8 mouse cellular contexts compared by ENCODE assay signal in the genomic region with DNA sequence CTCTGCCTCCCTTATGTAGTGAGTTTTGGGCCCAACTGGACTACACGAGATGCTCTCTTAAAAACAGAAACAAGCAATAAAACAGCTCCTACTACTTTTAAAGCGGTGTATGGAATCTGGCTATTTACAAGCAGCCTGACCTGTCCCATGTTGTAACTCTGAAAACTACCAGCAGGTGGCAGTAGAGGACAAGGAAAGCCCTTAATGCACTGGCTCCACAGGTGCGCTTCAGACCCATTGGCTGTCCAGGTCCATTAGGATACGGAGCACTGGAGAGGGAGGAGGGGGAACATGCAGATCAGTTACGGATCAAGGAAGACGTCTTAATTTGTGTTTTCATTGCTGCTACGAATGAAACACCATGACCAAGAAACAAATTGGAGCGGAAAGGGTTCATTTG. TPM values are rescaled to one million over a fixed set of nuclear protein-coding genes. Genes with fewer than 3 reads are reported as not detected.
DNase-seq lines count a peak whose midpoint lies in the region; ATAC-seq and TF ChIP-seq lines count a peak whose summit lies in the region.

No protein-coding gene starts in this region.

- H3K27me3 ChIP-seq in forebrain, embryonic 11.5 days (ENCODE audit: control insufficient read depth, insufficient read depth, low read length) = no peaks in the 10 kb centered on the region
- H3K27me3 ChIP-seq in forebrain, embryonic 16.5 days (replicated peaks; ENCODE audit: control insufficient read depth, insufficient read depth, low read length) = no peaks in the 10 kb centered on the region
- no peaks in the 10 kb centered on the region for H3K27me3 ChIP-seq in kidney, adult 2 months (replicated peaks; ENCODE audit: control insufficient read depth, insufficient read depth, low read length)
- H3K27me3 ChIP-seq in limb, embryonic 11.5 days (ENCODE audit: control insufficient read depth, insufficient read depth, low read length) = no peaks in the 10 kb centered on the region

- DNase-seq in forebrain, embryonic 11.5 days (ENCODE audit: low spot score) = peak; percentile 90
- DNase-seq in cerebellum, adult 18-20 months = peak; percentile 82 to 88
- DNase-seq in frontal cortex, postnatal 14 days (ENCODE audit: low spot score in 2 of 2) = peak; percentile 61 to 82
- DNase-seq in kidney, adult 2 months = peak; percentile 88
- peak; percentile 95 for DNase-seq in limb, embryonic 11.5 days (ENCODE audit: low spot score)
- DNase-seq in spleen, postnatal 36 days (ENCODE audit: low spot score in 2 of 2) = peak; percentile 69 to 75

- H3K27ac ChIP-seq in forebrain, embryonic 11.5 days (ENCODE audit: low read depth, low read length) = no peak overlapping the region
- no peak overlapping the region for H3K27ac ChIP-seq in forebrain, embryonic 16.5 days (ENCODE audit: low read length)
- no peak overlapping the region for H3K27ac ChIP-seq in kidney, adult 2 months (ENCODE audit: insufficient read depth, low read depth, low read length)
- no peak overlapping the region for H3K27ac ChIP-seq in limb, embryonic 11.5 days (replicated peaks; ENCODE audit: low read depth, low read length)

- no peak overlapping the region for H3K4me3 ChIP-seq in forebrain, embryonic 11.5 days (ENCODE audit: low read depth, low read length)
- no peak overlapping the region for H3K4me3 ChIP-seq in forebrain, embryonic 16.5 days (replicated peaks; ENCODE audit: low read length)
- no peak overlapping the region for H3K4me3 ChIP-seq in kidney, adult 2 months (ENCODE audit: insufficient read depth, low read depth, low read length)
- H3K4me3 ChIP-seq in limb, embryonic 11.5 days (ENCODE audit: low read depth, low read length) = no peak overlapping the region

- WGBS in forebrain, embryonic 11.5 days = 14% methylated on average over 8 of the region's 8 CpGs
- WGBS in forebrain, embryonic 16.5 days = 13% methylated on average over 8 of the region's 8 CpGs
- 14% methylated on average over 8 of the region's 8 CpGs for WGBS in kidney, adult 2 months
- 18% methylated on average over 8 of the region's 8 CpGs for WGBS in limb, embryonic 11.5 days

- no peaks in the 10 kb centered on the region; the same call in 1 of the 2 replicates for H3K4me1 ChIP-seq in forebrain, embryonic 11.5 days (replicated peaks; ENCODE audit: control insufficient read depth, insufficient read depth, low read length)
- peaks cover 31% of the 10 kb centered on the region for H3K4me1 ChIP-seq in forebrain, embryonic 16.5 days (replicated peaks; ENCODE audit: control insufficient read depth, insufficient read depth, low read length)
- H3K4me1 ChIP-seq in kidney, adult 2 months (ENCODE audit: control insufficient read depth, insufficient read depth, low read length) = no peaks in the 10 kb centered on the region
- 0 out of 2 replicates have a peak, but pooled peaks cover 1% of the 10 kb centered on the region for H3K4me1 ChIP-seq in limb, embryonic 11.5 days (ENCODE audit: control insufficient read depth, insufficient read depth, low read length)

- TF ChIP-seq CTCF in kidney, adult 2 months (conservative IDR thresholded peaks at IDR 0.05; ENCODE audit: insufficient read depth, insufficient read length, low read depth, low read length) = peak; percentile 94

- H3K36me3 ChIP-seq in forebrain, embryonic 11.5 days (ENCODE audit: control insufficient read depth, insufficient read depth, low read length) = no peaks in the 10 kb centered on the region
- H3K36me3 ChIP-seq in forebrain, embryonic 16.5 days (ENCODE audit: control insufficient read depth, insufficient read depth) = no peaks in the 10 kb centered on the region
- no peaks in the 10 kb centered on the region for H3K36me3 ChIP-seq in kidney, adult 2 months (ENCODE audit: control insufficient read depth, insufficient read depth, low read length)
- no peaks in the 10 kb centered on the region for H3K36me3 ChIP-seq in limb, embryonic 11.5 days (ENCODE audit: control insufficient read depth, insufficient read depth, low read length)

- no peak for TF ChIP-seq POLR2A in kidney, adult 2 months (IDR thresholded peaks at IDR 0.05; ENCODE audit: low read depth, low read length)

- H3K4me2 ChIP-seq in forebrain, embryonic 11.5 days (ENCODE audit: low read depth, low read length, severe bottlenecking) = no peak overlapping the region
- H3K4me2 ChIP-seq in forebrain, embryonic 16.5 days (ENCODE audit: low read length) = no peak overlapping the region
- H3K4me2 ChIP-seq in limb, embryonic 11.5 days (ENCODE audit: low read depth, severe bottlenecking) = no peak overlapping the region

- H3K9me3 ChIP-seq in forebrain, embryonic 11.5 days (ENCODE audit: control insufficient read depth, low read length) = no peaks in the 10 kb centered on the region
- H3K9me3 ChIP-seq in forebrain, embryonic 16.5 days (ENCODE audit: control insufficient read depth, low read length) = no peaks in the 10 kb centered on the region
- no peaks in the 10 kb centered on the region for H3K9me3 ChIP-seq in limb, embryonic 11.5 days (ENCODE audit: control insufficient read depth, low read length)

- no peak for ATAC-seq in forebrain, embryonic 11.5 days (replicated peaks; ENCODE audit: low FRiP score)
- ATAC-seq in forebrain, embryonic 16.5 days = no peak
- no peak for ATAC-seq in limb, embryonic 11.5 days (ENCODE audit: insufficient number of reproducible peaks, low FRiP score, low TSS enrichment, low read depth)
- peak; percentile 69 for ATAC-seq in monocyte, adult 5-6 weeks (replicated peaks; ENCODE audit: insufficient number of reproducible peaks, low FRiP score, low TSS enrichment, poor library complexity, severe bottlenecking)

- no peak overlapping the region for H3K9ac ChIP-seq in forebrain, embryonic 11.5 days (ENCODE audit: low read length)
- no peak overlapping the region for H3K9ac ChIP-seq in forebrain, embryonic 16.5 days (replicated peaks; ENCODE audit: low read depth, low read length)
- H3K9ac ChIP-seq in limb, embryonic 11.5 days (ENCODE audit: low read length) = no peak overlapping the region

RNA-seq across cellular contexts. Expression of a gene that starts 19.8 kb away (rescaled TPM):
- polyA plus RNA-seq in forebrain, embryonic 11.5 days (2014; fragmentation: Nextera tagmentation; extraction: Ambion mirVana) = 8.5 and 9.1 TPM in 2 replicates
- 6.9 and 7.7 TPM in 2 replicates for polyA plus RNA-seq in forebrain, embryonic 16.5 days (2015; fragmentation: Nextera tagmentation; extraction: Ambion mirVana)
- 9.3 and 14.8 TPM in 2 replicates for polyA plus RNA-seq in kidney, adult 2 months (2012; rRNA removed)
- polyA plus RNA-seq in limb, embryonic 11.5 days (2014; fragmentation: Nextera tagmentation; extraction: Ambion mirVana) = 7.0 and 8.9 TPM in 2 replicates
- 1.9 to 6.0 TPM (median 5.3 TPM) in 3 replicates for total RNA-seq in monocyte, adult 5-6 weeks (2017)

RNA-seq across cellular contexts. Expression of a gene that starts 19.9 kb away (rescaled TPM):
- 58.6 and 65.3 TPM in 2 replicates for polyA plus RNA-seq in forebrain, embryonic 11.5 days (2014; fragmentation: Nextera tagmentation; extraction: Ambion mirVana)
- polyA plus RNA-seq in forebrain, embryonic 16.5 days (2015; fragmentation: Nextera tagmentation; extraction: Ambion mirVana) = 56.1 and 65.9 TPM in 2 replicates
- 35.8 and 36.6 TPM in 2 replicates for polyA plus RNA-seq in kidney, adult 2 months (2012; rRNA removed)
- 51.3 and 54.7 TPM in 2 replicates for polyA plus RNA-seq in limb, embryonic 11.5 days (2014; fragmentation: Nextera tagmentation; extraction: Ambion mirVana)
- 44.5 to 113 TPM (median 82.0 TPM) in 3 replicates for total RNA-seq in monocyte, adult 5-6 weeks (2017)

RNA-seq across cellular contexts. Expression of a gene that starts 20.1 kb away (rescaled TPM):
- polyA plus RNA-seq in forebrain, embryonic 11.5 days (2014; fragmentation: Nextera tagmentation; extraction: Ambion mirVana) = 25.6 and 30.3 TPM in 2 replicates
- polyA plus RNA-seq in forebrain, embryonic 16.5 days (2015; fragmentation: Nextera tagmentation; extraction: Ambion mirVana) = 23.8 and 24.4 TPM in 2 replicates
- polyA plus RNA-seq in kidney, adult 2 months (2012; rRNA removed) = 3.4 and 8.5 TPM in 2 replicates
- 27.8 and 28.5 TPM in 2 replicates for polyA plus RNA-seq in limb, embryonic 11.5 days (2014; fragmentation: Nextera tagmentation; extraction: Ambion mirVana)
- total RNA-seq in monocyte, adult 5-6 weeks (2017) = 34.9 to 50.7 TPM (median 37.1 TPM) in 3 replicates

RNA-seq across cellular contexts. Expression of a gene that starts 31.3 kb away (rescaled TPM):
- 1.5 and 2.2 TPM in 2 replicates for polyA plus RNA-seq in forebrain, embryonic 11.5 days (2014; fragmentation: Nextera tagmentation; extraction: Ambion mirVana)
- polyA plus RNA-seq in forebrain, embryonic 16.5 days (2015; fragmentation: Nextera tagmentation; extraction: Ambion mirVana) = 15.3 and 16.1 TPM in 2 replicates
- polyA plus RNA-seq in kidney, adult 2 months (2012; rRNA removed) = 0.77 and 0.95 TPM in 2 replicates
- 0.71 and 0.76 TPM in 2 replicates for polyA plus RNA-seq in limb, embryonic 11.5 days (2014; fragmentation: Nextera tagmentation; extraction: Ambion mirVana)
- not detected in 3 replicates for total RNA-seq in monocyte, adult 5-6 weeks (2017)

RNA-seq across cellular contexts. Expression of a gene that starts 43.4 kb away (rescaled TPM):
- polyA plus RNA-seq in forebrain, embryonic 11.5 days (2014; fragmentation: Nextera tagmentation; extraction: Ambion mirVana) = 18.7 and 19.7 TPM in 2 replicates
- 2.8 and 3.6 TPM in 2 replicates for polyA plus RNA-seq in forebrain, embryonic 16.5 days (2015; fragmentation: Nextera tagmentation; extraction: Ambion mirVana)
- 14.9 and 15.8 TPM in 2 replicates for polyA plus RNA-seq in kidney, adult 2 months (2012; rRNA removed)
- polyA plus RNA-seq in limb, embryonic 11.5 days (2014; fragmentation: Nextera tagmentation; extraction: Ambion mirVana) = 12.2 and 19.8 TPM in 2 replicates
- 1.2 to 9.1 TPM in 2 of 3 replicates, not detected in the other for total RNA-seq in monocyte, adult 5-6 weeks (2017)
